Comparison of ENCODE assay signal across 9 mouse cellular contexts in genomic region chr13:99018526-99019201, GRCm38 (mm10). TPM values are rescaled to one million over a fixed set of nuclear protein-coding genes. Genes with fewer than 3 reads are reported as not detected.
DNase-seq lines count a peak whose midpoint lies in the region; ATAC-seq lines count a peak whose summit lies in the region.
"Had no signal": no experiment of that assay in that cellular context is flagged by ENCODE, and none has a peak within 500 bp of the region (broad histone marks: within the 10 kb centered on the region; RNA-seq: fewer than 3 reads in every experiment).

No protein-coding gene starts in this region.

- peak; percentile 49 to 52 for DNase-seq in adrenal gland, adult 18-20 months (ENCODE audit: low spot score in 2 of 2)
- DNase-seq in c-Kit-positive CD71-positive TER-119-negative erythroid progenitor cells, embryonic 14.5 days (ENCODE audit: low read depth): peak; percentile 55
- peak; percentile 34 for DNase-seq in kidney, postnatal 14 days
- DNase-seq in skeletal muscle tissue, adult 2 months (ENCODE audit: low read depth, low spot score): peak; percentile 43
- no peak for DNase-seq in B cell, adult 2 months
- no peak for DNase-seq in frontal cortex, postnatal 36 days (ENCODE audit: low spot score in 2 of 2)

- no peaks in the 10 kb centered on the region for H3K4me1 ChIP-seq in heart, embryonic 16.5 days (ENCODE audit: control insufficient read depth, insufficient read depth, low read length)

- H3K9ac ChIP-seq in heart, embryonic 16.5 days (ENCODE audit: low read length): no peak overlapping the region

- no peak overlapping the region for H3K4me3 ChIP-seq in heart, embryonic 16.5 days (ENCODE audit: low read length)

- no peaks in the 10 kb centered on the region for H3K36me3 ChIP-seq in heart, embryonic 16.5 days (ENCODE audit: control insufficient read depth, insufficient read depth)

- H3K4me2 ChIP-seq in heart, embryonic 16.5 days (ENCODE audit: low read depth, low read length): no peak overlapping the region

- 65% methylated on average over 15 of the region's 15 CpGs for WGBS in heart, embryonic 16.5 days

- no peaks in the 10 kb centered on the region for H3K9me3 ChIP-seq in heart, embryonic 16.5 days (replicated peaks; ENCODE audit: control insufficient read depth, low read length)

- peak; percentile 65; the same call in 1 of the 2 replicates for ATAC-seq in heart, embryonic 16.5 days (replicated peaks; ENCODE audit: extremely low read depth, insufficient read depth, low FRiP score)

- H3K27me3 ChIP-seq in heart, embryonic 16.5 days (ENCODE audit: control insufficient read depth, insufficient read depth, low read length): no peaks in the 10 kb centered on the region

- no peak overlapping the region for H3K27ac ChIP-seq in heart, embryonic 16.5 days (ENCODE audit: low read length)
- H3K27ac ChIP-seq: macrophage had no signal

RNA-seq across cellular contexts. Expression of gene 1700024P04Rik, which starts 34.3 kb away (rescaled TPM):
- not detected for total RNA-seq in adrenal gland, adult 18-20 months (2021)
- not detected in 2 replicates for polyA plus RNA-seq in heart, embryonic 16.5 days (2015; fragmentation: Nextera tagmentation; extraction: Ambion mirVana)
- total RNA-seq: common myeloid progenitor, adult 5-6 weeks had no signal
- polyA plus RNA-seq: macrophage had no signal

Comparison
In these comparisons a context has a peak if more than half of its experiments do, and no peak if none do; other contexts are left out.
1. DNase-seq: peak in adrenal gland, adult 18-20 months (2 of 2), c-Kit-positive CD71-positive TER-119-negative erythroid progenitor cells, embryonic 14.5 days (single experiment), kidney, postnatal 14 days (single experiment) and skeletal muscle tissue, adult 2 months (single experiment); none in B cell, adult 2 months (0 of 2) and frontal cortex, postnatal 36 days (0 of 2).